Mouse (Mus musculus) gastrocnemius, postnatal 14 days (tissue): ENCODE measurements at regions not wholly inside any gene's neighbourhood (a gene's known extent, or its start where the extent isn't known, plus 50 kb on each side); places are given as distances from the start of the nearest gene placed in this dataset.

Source experiments
- DNase-seq: peaks from one replicate; pipeline ENCODE4 v3.0.0; 2021; ENCODE audit warnings: mixed read lengths
- intact Hi-C: fragments of 180-260 bp; cut with DNase I; formaldehyde crosslinking; loops from one replicate; pipeline ENCODE4 v1.15.1; 2025; ENCODE audit warnings: low total_unique reads

GRCm38 (mm10) chr4:31660896-31661295 lies 303.0 kb upstream of the Map3k7 start:
- DNase-seq: no peak
- intact Hi-C loops: no loop called here

- DNase-seq: no peak
Measured at GRCm38 (mm10) chr4:31671530-31672170, 292.2 kb upstream of the Map3k7 start.

GRCm38 (mm10) chr4:31672171-31672841 lies 291.6 kb upstream of the Map3k7 start:
- no peak for DNase-seq
- intact Hi-C loops: no loop called here

More at GRCm38 (mm10) chr4:31671530-31672170, 292.2 kb upstream of the Map3k7 start:
- intact Hi-C loops: no loop called here

DNA sequence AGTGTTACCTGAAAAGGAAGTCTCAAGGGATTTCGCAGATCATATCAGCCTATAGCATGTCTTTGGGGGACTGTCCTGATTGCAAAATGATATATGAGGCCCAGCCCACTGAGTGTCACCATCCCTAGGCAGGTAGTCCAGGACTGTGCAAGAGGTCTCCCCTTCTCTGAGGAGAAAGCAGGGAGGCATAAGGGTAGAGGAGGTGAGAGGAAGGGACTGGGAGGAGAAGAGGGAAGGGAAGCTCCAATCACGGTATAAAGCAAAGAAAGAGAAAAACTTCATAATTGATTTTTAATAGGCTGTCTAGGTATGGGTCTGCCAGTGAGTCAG lies 291.1 kb upstream of the Map3k7 start:
- no peak for DNase-seq
- intact Hi-C loops: no loop called here

- intact Hi-C loops: no loop called here
- no peak for DNase-seq
Measured at GRCm38 (mm10) chr4:31679007-31679590, 284.8 kb upstream of the Map3k7 start.

- intact Hi-C loops: no loop called here
- no peak for DNase-seq
Measured at GRCm38 (mm10) chr4:31680958-31681357, 282.9 kb upstream of the Map3k7 start.

DNA sequence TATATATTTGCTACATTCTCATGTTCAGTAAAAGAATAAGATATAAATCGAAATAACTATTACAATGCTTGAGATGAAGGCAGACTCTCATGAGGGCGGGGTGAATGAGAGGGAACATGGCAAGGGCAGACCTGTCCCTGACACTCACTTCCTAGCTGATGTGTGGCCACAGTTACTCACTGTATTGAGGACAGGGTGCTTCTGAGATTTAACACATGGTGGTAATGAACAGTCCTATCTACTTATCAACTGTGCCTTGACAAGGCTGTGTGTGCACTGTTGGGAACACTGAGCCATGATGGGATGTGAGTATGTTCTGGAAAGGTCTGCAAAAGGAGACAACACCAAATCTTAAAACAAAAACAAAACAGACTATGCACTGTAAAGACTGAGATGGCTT lies 274.8 kb upstream of the Map3k7 start:
- intact Hi-C loops: no loop called here
- no peak for DNase-seq

- intact Hi-C loops: no loop called here
- DNase-seq: no peak
Measured at GRCm38 (mm10) chr4:31697769-31698505, 266.0 kb upstream of the Map3k7 start.

DNA sequence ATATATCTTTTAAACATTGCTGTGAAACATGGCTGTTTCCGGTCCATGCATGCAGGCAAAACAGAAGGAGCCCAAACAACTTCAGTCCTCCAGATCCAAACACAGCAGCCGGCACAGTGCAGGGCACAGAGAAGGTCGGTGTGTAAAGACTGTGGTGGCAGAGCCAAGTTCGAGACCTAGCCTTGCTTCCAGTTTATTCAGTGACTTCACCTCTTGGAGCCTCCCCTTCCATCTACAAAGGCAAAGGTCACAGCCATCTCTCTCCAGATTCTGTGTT lies 265.5 kb upstream of the Map3k7 start:
- DNase-seq: no peak
- intact Hi-C loops: no loop called here

GRCm38 (mm10) chr4:31699296-31699695 lies 264.6 kb upstream of the Map3k7 start:
- intact Hi-C loops: no loop called here
- no peak for DNase-seq

DNA sequence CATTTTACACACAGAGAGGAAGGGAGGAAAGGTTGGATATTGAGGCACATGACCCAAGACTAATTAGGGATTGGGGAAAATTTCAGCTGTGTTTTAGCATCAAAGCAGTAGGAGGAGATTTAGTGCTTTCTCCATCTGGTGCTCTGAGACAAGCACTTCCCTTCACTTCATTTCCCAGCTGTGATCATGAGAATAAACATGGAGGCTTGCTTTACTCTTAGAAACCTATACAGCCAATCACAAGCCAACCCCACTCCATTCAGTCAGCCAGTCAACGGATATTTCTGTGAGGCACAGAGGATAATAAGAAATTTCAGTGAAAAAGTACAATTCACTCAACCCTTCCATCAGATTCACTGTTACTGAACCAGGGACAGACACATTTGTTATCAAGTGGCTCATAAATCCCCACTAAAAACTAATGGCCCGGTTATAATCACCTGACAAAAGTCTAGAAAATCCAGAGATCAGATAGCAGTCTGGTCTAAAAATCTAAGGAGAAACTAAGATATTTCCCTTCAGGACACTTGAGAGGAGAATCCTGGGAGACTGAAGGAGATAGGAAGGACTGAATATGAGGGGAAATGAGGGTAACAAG lies 249.7 kb upstream of the Map3k7 start:
- intact Hi-C loops: no loop called here

DNA sequence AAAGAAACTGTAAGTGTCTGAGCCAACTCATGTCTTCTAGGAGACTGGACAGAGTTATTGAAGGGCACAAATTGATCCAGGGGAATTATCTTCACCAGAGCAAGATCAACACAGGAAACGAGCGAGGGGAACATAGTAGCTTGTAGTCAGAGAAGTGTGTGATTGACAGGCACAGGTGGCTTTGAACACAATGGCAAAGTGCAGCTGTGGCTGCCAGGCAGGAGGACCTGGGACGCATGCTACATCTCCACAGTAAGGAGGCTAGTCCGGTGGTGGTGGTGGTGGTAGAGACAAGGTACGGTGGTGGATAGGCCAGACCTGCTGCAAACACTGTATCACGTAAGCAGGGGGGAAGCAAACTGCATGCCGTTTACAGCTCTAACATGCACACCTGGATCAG lies 240.4 kb upstream of the Map3k7 start:
- DNase-seq: peak; percentile 12
- intact Hi-C loops: no loop called here

More for the DNA sequence above, 249.7 kb upstream of the Map3k7 start:
- no peak for DNase-seq

- DNase-seq: no peak
- intact Hi-C loops: no loop called here
Measured at GRCm38 (mm10) chr4:31724400-31724799, 239.5 kb upstream of the Map3k7 start.

DNA sequence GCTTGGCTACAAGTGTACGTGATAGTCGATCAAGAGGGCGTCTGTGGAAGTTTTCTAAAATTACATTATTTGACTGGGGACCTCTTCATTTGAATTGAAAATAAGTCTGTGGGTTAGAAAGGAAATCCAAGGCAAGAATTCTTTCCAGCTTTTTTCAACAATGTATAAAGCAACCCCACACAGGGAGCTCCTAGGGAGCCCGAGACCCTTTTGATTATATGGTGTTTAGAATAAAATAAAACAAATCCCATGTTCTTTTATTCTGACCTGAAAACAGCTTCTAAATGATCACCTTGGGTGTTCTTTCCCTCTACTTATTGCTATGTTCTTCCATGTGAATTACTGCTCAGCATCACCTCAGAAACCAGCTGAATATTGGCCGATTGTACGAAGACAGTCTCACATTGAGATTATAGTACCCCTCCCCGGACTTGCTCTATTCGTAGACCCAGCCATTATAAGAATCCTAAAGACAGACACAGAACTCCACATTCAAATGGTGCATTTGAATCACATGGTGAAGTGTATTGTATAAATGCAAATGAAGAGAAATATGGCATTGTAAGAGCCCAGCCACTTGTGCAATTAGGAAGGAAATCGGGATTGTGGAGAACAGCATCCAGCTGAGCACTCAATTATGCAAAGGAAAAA lies 236.3 kb upstream of the Map3k7 start:
- intact Hi-C loops: no loop called here
- no peak for DNase-seq

DNA sequence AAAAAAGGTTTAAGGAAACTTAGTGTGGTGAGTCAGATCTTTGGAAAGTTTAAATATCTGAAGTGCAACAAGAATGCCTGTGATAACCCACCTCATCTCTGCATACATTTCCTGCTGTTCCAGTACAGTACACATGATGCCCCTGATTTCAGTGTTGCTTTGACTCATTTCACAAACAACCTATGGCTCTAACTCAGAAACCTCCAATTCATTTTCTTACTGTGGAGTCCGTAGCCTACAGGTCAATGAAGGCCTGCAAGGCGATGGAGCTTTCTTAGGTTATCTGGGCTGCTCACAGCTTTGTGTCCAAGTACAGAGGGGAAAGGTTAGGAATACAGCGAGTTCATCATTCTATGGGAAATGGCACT lies 235.8 kb upstream of the Map3k7 start:
- intact Hi-C loops: no loop called here
- DNase-seq: no peak

- DNase-seq: no peak
- intact Hi-C loops: no loop called here
Measured at GRCm38 (mm10) chr4:31743776-31744175, 220.1 kb upstream of the Map3k7 start.

DNA sequence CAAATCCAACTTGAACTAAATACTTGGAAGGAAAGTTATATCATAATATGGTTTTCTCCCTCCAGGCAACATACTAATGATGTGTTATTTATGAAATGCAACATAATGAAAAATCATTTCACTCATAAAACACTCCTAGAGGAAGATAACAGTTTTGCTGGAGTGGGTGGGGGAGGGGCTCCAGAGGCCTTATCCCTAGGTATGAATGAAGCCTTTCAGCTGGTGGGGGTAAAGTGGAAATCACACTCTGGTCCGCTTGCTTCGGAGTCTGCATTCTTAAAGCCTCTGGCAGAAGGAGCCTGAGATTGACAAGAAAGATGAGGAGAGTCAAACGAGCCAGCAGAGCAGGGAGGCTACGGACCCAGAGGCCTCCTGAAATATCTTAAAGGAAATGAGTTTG lies 219.5 kb upstream of the Map3k7 start:
- DNase-seq: no peak
- intact Hi-C loops: no loop called here

DNA sequence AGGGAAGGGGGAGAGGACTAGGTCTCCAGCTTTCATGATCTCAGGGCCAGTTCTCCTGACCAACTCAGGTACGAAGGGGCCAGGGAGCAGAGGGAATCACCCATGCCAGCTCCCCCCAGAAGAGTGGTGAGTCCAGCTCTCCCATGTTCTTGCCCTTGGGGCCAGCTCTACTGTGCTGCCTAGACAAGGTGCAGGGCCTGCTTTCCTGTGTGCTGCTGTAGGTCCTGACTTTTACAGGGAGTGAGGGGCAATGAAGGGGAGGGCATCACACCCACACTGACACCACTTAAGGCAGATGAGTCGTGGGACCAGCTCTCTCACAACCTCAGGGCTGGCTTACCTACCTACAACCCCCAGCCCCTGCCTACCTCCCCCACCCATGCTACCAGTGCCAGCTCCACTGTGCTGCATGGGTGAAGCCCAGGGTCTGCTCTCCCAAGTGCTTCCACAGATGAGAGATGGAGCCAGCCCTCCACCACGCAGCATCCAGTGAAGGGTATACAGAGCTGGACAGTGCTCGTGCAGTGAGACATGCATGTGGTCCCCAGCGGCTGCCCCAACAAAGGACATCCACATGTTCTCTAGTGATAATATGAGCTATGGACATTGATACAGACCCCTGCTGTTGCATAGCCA lies 210.1 kb upstream of the Map3k7 start:
- no peak for DNase-seq
- intact Hi-C loops: no loop called here

DNA sequence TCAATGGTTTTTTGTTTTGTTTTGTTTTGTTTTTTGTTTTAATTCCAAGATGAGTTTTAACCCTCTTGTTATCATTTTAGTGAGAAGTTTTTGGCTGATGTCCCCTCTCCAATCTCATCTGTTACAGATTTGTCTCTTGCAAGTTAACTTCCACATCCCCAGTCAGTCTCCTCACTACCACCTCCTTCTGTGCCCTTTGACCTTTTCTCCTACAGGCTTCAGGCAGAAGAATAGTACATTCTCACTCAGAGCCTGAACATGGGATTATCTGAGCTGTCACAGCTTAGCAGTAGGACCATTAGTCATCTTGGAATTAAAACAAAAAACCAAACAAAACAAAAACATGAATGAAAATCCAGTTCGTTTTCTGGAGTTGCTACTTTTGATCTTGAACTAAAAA lies 206.8 kb upstream of the Map3k7 start:
- intact Hi-C loops: no loop called here
- DNase-seq: no peak

DNA sequence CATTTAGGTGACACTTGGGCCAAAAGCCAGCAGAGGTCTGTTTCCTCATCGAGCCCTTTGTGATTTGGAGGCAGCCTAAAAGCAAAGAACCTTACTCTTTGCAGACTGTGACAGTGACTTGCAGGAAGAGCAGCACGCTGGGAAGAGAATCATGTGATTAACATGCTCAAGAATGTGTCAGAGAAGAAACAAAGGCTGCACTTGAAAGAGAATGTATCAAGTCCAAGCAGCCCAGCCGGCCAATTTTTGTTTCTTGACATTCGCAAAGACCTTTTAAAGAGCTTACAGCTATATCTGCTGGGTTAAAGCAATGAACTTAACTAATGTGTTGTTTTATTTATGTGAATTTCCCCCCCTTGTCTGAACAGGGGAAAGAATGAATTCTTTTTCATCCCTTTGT lies 203.8 kb upstream of the Map3k7 start:
- intact Hi-C loops: no loop called here
- no peak for DNase-seq
